Mouse (Mus musculus) duodenum, adult 2 months (tissue): ENCODE data around the gene Fgd4. TPM values are rescaled to one million over a fixed set of nuclear protein-coding genes. Genes with fewer than 3 reads are reported as not detected.

ENCODE experiments used
- polyA plus RNA-seq: library from polyadenylated mRNA; depleted of rRNA; stranded (reverse); fragments of >200 nt; gene quantifications from 2 replicates; pipeline ENCODE4 v1.2.3, GENCODE M21; 2012; ENCODE audit warnings: low replicate concordance; rRNA removed

Fgd4 gene
- polyA plus RNA-seq = 3.3 and 4.4 TPM in 2 replicates

GRCm38 (mm10) chr16:16600461-16600860 is at the start of gene Fgd4:
Gene Fgd4 (minus strand): TSS chr16:16600549.

Other genes starting within 250 kb of the Fgd4 start
- 0.51 and 1.6 TPM in 2 replicates for gene Dnm1l, start 241.6 kb downstream of the Fgd4 start, polyA plus RNA-seq
- gene Olfr19, start 75.9 kb upstream of the Fgd4 start, polyA plus RNA-seq = not detected in 2 replicates
- 0.09 TPM in 1 of 2 replicates, not detected in the other for gene Spag6l, start 228.9 kb upstream of the Fgd4 start, polyA plus RNA-seq